Mouse (Mus musculus): ENCODE measurements at regions not wholly inside any gene's neighbourhood (a gene's known extent, or its start where the extent isn't known, plus 50 kb on each side); places are given as distances from the start of the nearest gene placed in this dataset.

- no peak for TF ChIP-seq EP300 (IDR thresholded peaks at IDR 0.05; ENCODE audit: low read depth)
- TF ChIP-seq CTCF (IDR thresholded peaks at IDR 0.05; ENCODE audit: low read depth), result no peak
These were observed 630.5 kb downstream of the Insc start for GRCm38 (mm10) chr7:115373781-115374533.
